Mouse (Mus musculus): ENCODE measurements at regions not wholly inside any gene's neighbourhood (a gene's known extent, or its start where the extent isn't known, plus 50 kb on each side); places are given as distances from the start of the nearest gene placed in this dataset.

DNA sequence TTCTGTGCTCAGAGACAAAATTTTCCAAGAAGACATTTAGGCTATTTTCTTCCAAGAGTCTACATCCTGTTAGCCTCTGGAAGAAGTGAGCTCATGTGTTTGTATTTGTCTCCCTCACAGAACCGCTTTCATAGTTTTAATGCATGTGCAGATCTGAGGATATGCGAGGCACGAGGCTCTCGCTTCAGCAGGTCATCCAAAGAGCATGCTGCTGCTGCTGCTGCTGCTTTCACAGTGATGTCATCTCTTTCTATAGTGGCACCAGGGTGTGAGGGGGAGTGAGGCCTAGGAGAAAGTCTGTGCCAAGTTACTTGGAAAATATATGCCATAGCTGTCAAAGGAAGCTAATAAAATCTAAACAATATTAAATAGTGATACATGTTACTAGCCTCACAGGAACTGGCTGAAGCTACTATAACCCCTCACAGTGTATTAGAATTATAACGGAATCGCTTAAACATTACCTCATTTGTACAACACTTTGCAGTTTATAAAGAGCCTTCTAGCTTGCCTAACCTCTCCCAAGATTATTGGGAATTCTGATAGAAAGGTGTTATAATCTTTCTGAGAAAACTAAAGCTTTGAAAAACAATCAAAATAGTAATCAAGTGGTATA, 79.2 kb upstream of the P3h2 start:
- Histone ChIP-seq H3K4me2 (ENCODE audit: low read depth, low read length) (no peak overlapping the region), H3K4me1 (ENCODE audit: control insufficient read depth, insufficient read depth, low read length) (no peaks in the 10 kb centered on the region; the same call in 1 of the 2 replicates), H3K27me3 (replicated peaks; ENCODE audit: control insufficient read depth, insufficient read depth, low read length) (no peaks in the 10 kb centered on the region), H3K9ac (ENCODE audit: low read depth, low read length) (no peak overlapping the region), H3K36me3 (ENCODE audit: control insufficient read depth, insufficient read depth, low read length) (no peaks in the 10 kb centered on the region), H3K27ac (ENCODE audit: low read length) (peak overlapping the region; percentile 28; the same call in 1 of the 2 replicates), H3K9me3 (ENCODE audit: control insufficient read depth, low read length) (no peaks in the 10 kb centered on the region), H3K4me3 (ENCODE audit: low read length) (no peak overlapping the region)
- 38% methylated on average over 6 of the region's 6 CpGs for WGBS
- ATAC-seq, result peak; percentile 78

DNA sequence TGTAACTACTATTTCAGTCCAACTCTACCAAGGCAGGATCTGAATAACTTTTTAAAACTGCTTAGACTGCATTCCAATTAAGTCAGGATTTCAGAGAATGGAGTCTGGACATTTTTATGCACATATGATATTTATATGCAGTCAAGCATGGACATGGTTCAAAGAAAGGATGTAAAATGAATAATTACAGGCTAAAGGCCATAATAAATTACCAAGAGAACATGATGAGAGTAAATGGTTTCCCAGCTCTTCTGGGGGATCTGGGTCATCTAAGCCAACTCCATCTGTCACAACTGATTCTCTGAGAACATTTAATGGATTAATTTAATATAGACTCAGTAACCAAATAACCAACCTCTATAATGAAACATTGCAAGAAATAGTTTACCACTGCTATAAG, 77.9 kb upstream of the P3h2 start:
- Histone ChIP-seq H3K4me2 (ENCODE audit: low read depth, low read length) (no peak overlapping the region), H3K4me1 (ENCODE audit: control insufficient read depth, insufficient read depth, low read length) (no peaks in the 10 kb centered on the region; the same call in 1 of the 2 replicates), H3K27me3 (replicated peaks; ENCODE audit: control insufficient read depth, insufficient read depth, low read length) (no peaks in the 10 kb centered on the region), H3K4me3 (ENCODE audit: low read length) (no peak overlapping the region), H3K27ac (ENCODE audit: low read length) (no peak overlapping the region), H3K36me3 (ENCODE audit: control insufficient read depth, insufficient read depth, low read length) (no peaks in the 10 kb centered on the region), H3K9ac (ENCODE audit: low read depth, low read length) (no peak overlapping the region), H3K9me3 (ENCODE audit: control insufficient read depth, low read length) (no peaks in the 10 kb centered on the region)
- ATAC-seq, result no peak

DNA sequence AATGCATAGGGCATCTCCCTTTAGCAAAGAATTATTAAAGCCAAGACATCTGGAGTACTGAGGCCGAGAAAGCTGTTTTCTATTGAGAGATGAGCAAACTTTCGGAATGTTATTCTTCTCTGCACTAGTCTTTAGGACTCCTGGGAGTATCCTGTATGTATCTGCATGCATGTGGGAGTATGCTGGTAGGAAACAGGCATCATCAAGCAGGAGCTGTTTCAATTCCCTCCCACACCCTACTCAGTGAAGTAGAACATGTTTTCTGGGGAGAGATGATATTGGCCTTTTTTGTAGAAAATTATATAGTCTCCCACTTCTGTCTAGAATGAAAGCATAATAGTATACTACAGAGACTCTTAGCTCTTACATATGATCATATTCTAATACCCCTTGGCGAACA, 76.1 kb upstream of the P3h2 start:
- Histone ChIP-seq H3K4me1 (ENCODE audit: control insufficient read depth, insufficient read depth, low read length) (no peaks in the 10 kb centered on the region; the same call in 1 of the 2 replicates), H3K27ac (ENCODE audit: low read length) (no peak overlapping the region), H3K36me3 (ENCODE audit: control insufficient read depth, insufficient read depth, low read length) (no peaks in the 10 kb centered on the region), H3K9ac (ENCODE audit: low read depth, low read length) (no peak overlapping the region), H3K9me3 (ENCODE audit: control insufficient read depth, low read length) (no peaks in the 10 kb centered on the region), H3K27me3 (replicated peaks; ENCODE audit: control insufficient read depth, insufficient read depth, low read length) (no peaks in the 10 kb centered on the region), H3K4me3 (ENCODE audit: low read length) (no peak overlapping the region), H3K4me2 (ENCODE audit: low read depth, low read length) (no peak overlapping the region)
- WGBS, result 81% methylated on average over 3 of the region's 3 CpGs
- ATAC-seq, result no peak

DNA sequence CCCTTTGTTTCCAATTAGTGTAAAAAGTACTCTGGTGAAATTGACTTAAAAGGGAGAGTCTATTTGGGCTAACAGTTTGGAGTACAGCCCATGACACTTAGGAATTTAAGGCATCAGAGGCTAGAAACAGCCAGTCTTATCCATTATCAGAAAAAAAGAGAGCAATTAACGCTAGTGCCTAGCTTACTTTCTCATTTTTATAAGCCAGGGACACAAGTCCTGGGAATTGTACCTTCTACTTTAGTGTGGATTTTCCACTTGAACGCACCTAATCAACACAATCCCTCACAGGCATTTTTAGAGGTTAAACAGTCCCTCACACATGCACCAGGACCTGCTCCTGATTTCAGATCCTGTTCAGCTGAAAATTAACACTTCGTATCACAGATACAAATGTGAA, 65.9 kb upstream of the P3h2 start:
- no peaks in the 10 kb centered on the region for H3K36me3 ChIP-seq (ENCODE audit: control insufficient read depth, insufficient read depth, low read length)
- no peak for ATAC-seq
- H3K4me3 ChIP-seq (ENCODE audit: low read length), result no peak overlapping the region
- no peaks in the 10 kb centered on the region for H3K9me3 ChIP-seq (ENCODE audit: control insufficient read depth, low read length)
- no peaks in the 10 kb centered on the region for H3K4me1 ChIP-seq (ENCODE audit: control insufficient read depth, insufficient read depth, low read length)
- H3K9ac ChIP-seq (ENCODE audit: low read depth, low read length), result no peak overlapping the region
- WGBS, result 66% methylated on average over 3 of the region's 3 CpGs
- no peak overlapping the region for H3K4me2 ChIP-seq (ENCODE audit: low read depth, low read length)
- H3K27me3 ChIP-seq (replicated peaks; ENCODE audit: control insufficient read depth, insufficient read depth, low read length), result no peaks in the 10 kb centered on the region
- H3K27ac ChIP-seq (ENCODE audit: low read length), result no peak overlapping the region

DNA sequence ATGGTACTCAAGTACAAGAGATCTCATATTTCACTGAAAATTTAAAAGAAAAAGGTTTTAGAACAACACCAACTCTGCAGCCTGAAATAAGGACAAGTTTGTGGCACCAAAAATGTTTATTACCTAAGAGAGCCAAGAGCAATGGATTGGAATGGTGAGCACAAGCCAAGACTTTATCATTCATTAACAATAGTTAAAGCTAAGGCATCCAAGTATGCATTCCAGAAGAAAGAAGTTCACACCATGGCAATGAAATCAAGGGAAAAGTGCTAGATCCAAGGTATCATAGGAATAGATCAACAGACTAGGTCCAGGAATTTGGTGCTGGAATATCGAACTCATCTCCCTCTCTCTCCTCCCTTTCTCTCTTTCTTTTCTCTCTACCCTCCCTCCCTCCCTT, 63.8 kb upstream of the P3h2 start:
- no peak overlapping the region for H3K4me2 ChIP-seq (ENCODE audit: low read depth, low read length)
- H3K27me3 ChIP-seq (replicated peaks; ENCODE audit: control insufficient read depth, insufficient read depth, low read length), result no peaks in the 10 kb centered on the region
- H3K4me3 ChIP-seq (ENCODE audit: low read length), result no peak overlapping the region
- H3K4me1 ChIP-seq (ENCODE audit: control insufficient read depth, insufficient read depth, low read length), result no peaks in the 10 kb centered on the region
- no peak overlapping the region for H3K9ac ChIP-seq (ENCODE audit: low read depth, low read length)
- ATAC-seq, result no peak
- H3K9me3 ChIP-seq (ENCODE audit: control insufficient read depth, low read length), result no peaks in the 10 kb centered on the region
- WGBS, result 89% methylated on average over 1 of the region's 1 CpGs
- H3K27ac ChIP-seq (ENCODE audit: low read length), result no peak overlapping the region
- H3K36me3 ChIP-seq (ENCODE audit: control insufficient read depth, insufficient read depth, low read length), result no peaks in the 10 kb centered on the region

DNA sequence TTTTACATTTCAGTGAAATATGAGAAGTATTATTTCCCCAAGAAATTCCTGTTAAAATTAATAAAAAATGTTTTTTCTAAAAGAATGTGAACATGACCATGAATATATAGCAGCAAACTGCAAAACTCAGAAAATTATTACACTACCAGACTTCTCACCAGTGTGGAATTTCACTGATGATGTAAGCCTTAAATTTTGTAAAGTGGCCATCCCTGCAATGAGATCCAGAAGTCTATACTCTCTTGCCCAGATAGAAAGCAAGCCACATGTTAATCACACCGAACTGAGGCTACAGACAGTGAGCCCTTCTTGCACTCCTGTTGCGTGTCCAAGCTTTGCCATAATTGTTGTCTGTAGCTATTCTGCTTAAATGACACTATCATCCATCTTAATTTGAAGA, 62.6 kb upstream of the P3h2 start:
- no peaks in the 10 kb centered on the region for H3K36me3 ChIP-seq (ENCODE audit: control insufficient read depth, insufficient read depth, low read length)
- no peak overlapping the region for H3K4me2 ChIP-seq (ENCODE audit: low read depth, low read length)
- no peaks in the 10 kb centered on the region for H3K9me3 ChIP-seq (ENCODE audit: control insufficient read depth, low read length)
- 77% methylated on average over 2 of the region's 2 CpGs for WGBS
- H3K9ac ChIP-seq (ENCODE audit: low read depth, low read length), result no peak overlapping the region
- H3K4me3 ChIP-seq (ENCODE audit: low read length), result no peak overlapping the region
- H3K27me3 ChIP-seq (replicated peaks; ENCODE audit: control insufficient read depth, insufficient read depth, low read length), result no peaks in the 10 kb centered on the region
- no peak overlapping the region for H3K27ac ChIP-seq (ENCODE audit: low read length)
- no peak for ATAC-seq
- no peaks in the 10 kb centered on the region for H3K4me1 ChIP-seq (ENCODE audit: control insufficient read depth, insufficient read depth, low read length)

DNA sequence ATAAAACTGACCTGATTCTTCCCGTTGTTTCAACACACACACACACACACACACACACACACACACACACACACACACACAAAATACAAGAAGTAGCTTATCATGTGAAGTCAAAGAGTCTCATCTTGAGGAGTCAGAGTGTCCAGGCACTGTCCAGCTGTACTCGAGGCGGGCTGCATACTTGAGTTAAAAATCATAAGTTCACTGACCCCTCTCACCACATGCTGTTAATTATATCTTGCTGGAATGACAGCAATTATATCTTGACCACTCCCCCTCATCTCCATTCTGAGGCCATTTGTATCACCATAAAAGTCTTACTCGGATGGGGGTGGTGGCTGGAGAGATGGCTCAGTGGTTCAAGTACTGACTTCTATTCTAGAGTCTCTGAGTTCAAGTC, 58.5 kb upstream of the P3h2 start:
- H3K27me3 ChIP-seq (replicated peaks; ENCODE audit: control insufficient read depth, insufficient read depth, low read length), result no peaks in the 10 kb centered on the region
- ATAC-seq, result no peak

DNA sequence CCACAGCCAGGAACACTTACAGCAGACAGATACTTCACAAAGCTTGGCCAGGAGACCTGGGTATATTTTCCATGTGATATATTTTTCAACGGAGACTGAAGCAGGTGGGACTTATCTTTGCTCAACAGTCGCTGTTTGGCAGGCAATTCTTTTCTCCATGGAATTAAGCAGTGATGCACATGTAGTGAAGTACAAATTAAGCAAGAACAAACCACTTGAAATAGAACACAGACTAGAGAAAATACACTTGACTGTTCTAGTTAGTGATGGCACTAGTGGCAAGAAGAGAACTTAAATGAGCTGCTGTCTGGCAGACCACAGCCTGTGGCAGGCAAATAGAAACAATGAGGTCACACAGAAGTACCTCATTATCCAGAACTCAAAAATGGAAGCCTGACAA, 57.8 kb upstream of the P3h2 start:
- no peaks in the 10 kb centered on the region for H3K9me3 ChIP-seq (ENCODE audit: control insufficient read depth, low read length)
- no peak overlapping the region for H3K27ac ChIP-seq (ENCODE audit: low read length)
- H3K27me3 ChIP-seq (replicated peaks; ENCODE audit: control insufficient read depth, insufficient read depth, low read length), result no peaks in the 10 kb centered on the region
- H3K4me3 ChIP-seq (ENCODE audit: low read length), result no peak overlapping the region
- H3K4me2 ChIP-seq (ENCODE audit: low read depth, low read length), result no peak overlapping the region
- no peak for ATAC-seq
- no peaks in the 10 kb centered on the region for H3K4me1 ChIP-seq (ENCODE audit: control insufficient read depth, insufficient read depth, low read length)
- WGBS, result 62% methylated on average over 2 of the region's 2 CpGs
- no peaks in the 10 kb centered on the region for H3K36me3 ChIP-seq (ENCODE audit: control insufficient read depth, insufficient read depth, low read length)
- no peak overlapping the region for H3K9ac ChIP-seq (ENCODE audit: low read depth, low read length)

More for the DNA sequence above, 58.5 kb upstream of the P3h2 start:
- H3K27ac ChIP-seq (ENCODE audit: low read length), result no peak overlapping the region
- H3K4me1 ChIP-seq (ENCODE audit: control insufficient read depth, insufficient read depth, low read length), result no peaks in the 10 kb centered on the region
- no peak overlapping the region for H3K4me3 ChIP-seq (ENCODE audit: low read length)
- no peak overlapping the region for H3K4me2 ChIP-seq (ENCODE audit: low read depth, low read length)
- H3K36me3 ChIP-seq (ENCODE audit: control insufficient read depth, insufficient read depth, low read length), result no peaks in the 10 kb centered on the region
- 55% methylated on average over 4 of the region's 4 CpGs for WGBS
- no peak overlapping the region for H3K9ac ChIP-seq (ENCODE audit: low read depth, low read length)
- H3K9me3 ChIP-seq (ENCODE audit: control insufficient read depth, low read length), result no peaks in the 10 kb centered on the region

DNA sequence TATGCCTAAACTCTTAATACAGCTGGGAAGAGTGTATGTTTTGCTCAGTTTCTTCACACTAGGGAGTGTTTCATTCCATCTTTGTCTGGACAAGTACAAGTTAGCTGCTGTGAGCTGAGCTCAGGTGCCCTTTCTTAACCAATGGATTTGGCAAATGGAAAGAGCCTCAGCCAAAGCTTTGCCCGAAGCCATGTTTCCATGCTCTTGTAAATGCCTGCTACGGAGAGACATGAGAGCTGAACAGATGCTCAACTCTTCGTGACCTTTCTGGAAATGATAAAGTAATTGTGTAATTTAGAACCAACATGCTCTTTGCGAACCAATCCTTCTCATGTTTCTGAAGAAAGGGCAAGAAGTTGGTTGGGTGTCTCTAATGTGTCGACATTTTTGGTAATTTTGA, 52.0 kb upstream of the P3h2 start:
- Histone ChIP-seq H3K36me3 (ENCODE audit: control insufficient read depth, insufficient read depth, low read length) (no peaks in the 10 kb centered on the region), H3K4me2 (ENCODE audit: low read depth, low read length) (no peak overlapping the region), H3K4me3 (ENCODE audit: low read length) (no peak overlapping the region), H3K9me3 (ENCODE audit: control insufficient read depth, low read length) (no peaks in the 10 kb centered on the region), H3K27me3 (replicated peaks; ENCODE audit: control insufficient read depth, insufficient read depth, low read length) (no peaks in the 10 kb centered on the region), H3K4me1 (ENCODE audit: control insufficient read depth, insufficient read depth, low read length) (no peaks in the 10 kb centered on the region), H3K9ac (ENCODE audit: low read depth, low read length) (no peak overlapping the region), H3K27ac (ENCODE audit: low read length) (no peak overlapping the region)
- WGBS, result 82% methylated on average over 5 of the region's 5 CpGs
- no peak for ATAC-seq

All from intestine, embryonic 16.5 days (tissue).